Mouse (Mus musculus) liver, embryonic 14.5 days (tissue): Measurements from ENCODE around the gene Ikzf2. TPM values are rescaled to one million over a fixed set of nuclear protein-coding genes. Genes with fewer than 3 reads are reported as not detected.

Experiments
- ATAC-seq: fragments of 200-750 bp; cut with Nextera tagmentation; 2 replicates; pipeline ENCODE4 v1.8.0; 2017; ENCODE audit warnings: moderate number of reproducible peaks, mild to moderate bottlenecking, moderate library complexity; ENCODE audit not compliant: insufficient read depth
- DNase-seq, 3 experiments: peaks; one replicate each; pipeline ENCODE4 v3.0.0-alpha.2; 2012 to 2013; ENCODE audit warnings: low read depth in 3 of 3, low spot score in 3 of 3
- H3K27ac ChIP-seq: fragments of 300-500 bp; sonication (generic); 2 replicates; pipeline ENCODE4 v1.5.1; 2014; ENCODE audit warnings: moderate library complexity, mild to moderate bottlenecking, control low read depth, inconsistent platforms
- H3K27me3 ChIP-seq: fragments of 300-500 bp; sonication (generic); 2 replicates; pipeline ENCODE4 v1.6.1; 2014; ENCODE audit warnings: mild to moderate bottlenecking, low read length, moderate library complexity; ENCODE audit not compliant: control insufficient read depth, insufficient read depth
- H3K36me3 ChIP-seq: fragments of 300-500 bp; sonication (generic); replicated peaks from 2 replicates; pipeline ENCODE4 v1.6.1; 2014; ENCODE audit warnings: low read depth; ENCODE audit not compliant: control insufficient read depth, insufficient read depth
- H3K4me1 ChIP-seq, 2 experiments: fragments of 200-500 bp in 1 of 2; fragments of 300-500 bp in 1 of 2; sonication (generic) in 1 of 2; replicated peaks; 2 replicates each; pipeline ENCODE4 v1.6.1; 2012 to 2014; ENCODE audit warnings: antibody characterized with exemption in 1 of 2, inconsistent platforms in 1 of 2, low read length in 1 of 2; ENCODE audit not compliant: control insufficient read depth in 2 of 2, insufficient read depth in 2 of 2
- H3K4me2 ChIP-seq: fragments of 300-500 bp; sonication (generic); 2 replicates; pipeline ENCODE4 v1.6.1; 2014; ENCODE audit warnings: low read depth, mild to moderate bottlenecking, control low read depth, moderate library complexity
- H3K4me3 ChIP-seq, 2 experiments: fragments of 200-500 bp in 1 of 2; fragments of 300-500 bp in 1 of 2; sonication (generic) in 1 of 2; 2 replicates each; pipeline ENCODE4 v1.5.1; 2012 to 2014; ENCODE audit warnings: low read depth in 2 of 2, low read length in 2 of 2, mild to moderate bottlenecking in 2 of 2, control low read depth in 1 of 2, inconsistent platforms in 1 of 2, moderate library complexity in 1 of 2; ENCODE audit not compliant: insufficient read depth in 1 of 2
- H3K9ac ChIP-seq: fragments of 300-500 bp; sonication (generic); replicated peaks from 2 replicates; pipeline ENCODE4 v1.6.1; 2014; ENCODE audit warnings: mild to moderate bottlenecking, control low read depth, moderate library complexity
- H3K9me3 ChIP-seq: fragments of 300-500 bp; sonication (generic); 2 replicates; pipeline ENCODE4 v1.6.1; 2016; ENCODE audit warnings: low read length, mixed read lengths; ENCODE audit not compliant: control insufficient read depth
- CTCF ChIP-seq: IDR thresholded peaks from 2 replicates; pipeline ENCODE4 v1.5.1; 2016; ENCODE audit warnings: antibody characterized with exemption, low read depth, control low read depth
- EP300 ChIP-seq: IDR thresholded peaks from 2 replicates; pipeline ENCODE4 v1.6.1; 2016; ENCODE audit warnings: antibody characterized with exemption, low read depth
- WGBS: fragments of 180-500 bp; shearing (Covaris S2); extraction: QIAGEN DNeasy Blood & Tissue Kit; methylation state at CpG from one replicate; pipeline ENCODE4 v1.1.7; 2014; ENCODE audit not compliant: insufficient replicate concordance; 5-methylcytosine and 5-hydroxymethylcytosine counted together
- polyA plus RNA-seq, 2 experiments: library from polyadenylated mRNA; depleted of rRNA in 1 of 2; stranded (reverse) in 1 of 2; unstranded in 1 of 2; fragments of >200 nt; fragmentation: Nextera tagmentation in 1 of 2; extraction: Ambion mirVana in 1 of 2; gene quantifications; 2 replicates each; pipeline versions ENCODE4 v1.2.1 to v1.2.3; 2012 to 2014

Ikzf2 gene
- polyA plus RNA-seq, 2 experiments: 0.19 to 0.30 TPM

DNA sequence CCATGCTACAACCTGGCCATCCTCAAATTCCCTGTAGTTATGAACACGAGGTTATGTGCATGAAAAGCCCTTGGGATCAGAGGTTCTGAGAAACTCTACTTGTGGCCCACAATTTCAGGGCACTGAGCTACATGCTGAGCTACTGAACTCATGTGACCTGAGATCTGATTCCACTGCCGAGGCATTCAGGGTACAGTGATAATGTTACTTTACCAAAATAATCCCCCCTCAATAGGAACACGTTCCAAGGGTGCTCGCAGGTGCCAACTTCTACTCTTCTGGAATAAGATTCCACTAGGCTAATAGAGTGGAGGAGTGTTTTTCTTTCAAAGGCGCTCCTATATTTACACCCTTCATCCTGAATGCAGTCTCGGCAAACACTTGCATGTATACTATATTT is 45.1 kb downstream of the Ikzf2 start:
- 60% methylated on average over 6 of the region's 6 CpGs for WGBS
- no peak overlapping the region for H3K9ac ChIP-seq
- no peak for DNase-seq
- H3K4me2 ChIP-seq: no peak overlapping the region
- no peaks in the 10 kb centered on the region for H3K9me3 ChIP-seq
- H3K27me3 ChIP-seq: no peaks in the 10 kb centered on the region
- H3K27ac ChIP-seq: no peak overlapping the region
- TF ChIP-seq CTCF (no peak), EP300 (no peak)
- ATAC-seq: no peak
- no peaks in the 10 kb centered on the region for H3K36me3 ChIP-seq
- peaks cover 0 to 6% of the 10 kb centered on the region in 2 experiments; a peak in 1 of 4 replicates for H3K4me1 ChIP-seq
- H3K4me3 ChIP-seq: no peak overlapping the region

DNA sequence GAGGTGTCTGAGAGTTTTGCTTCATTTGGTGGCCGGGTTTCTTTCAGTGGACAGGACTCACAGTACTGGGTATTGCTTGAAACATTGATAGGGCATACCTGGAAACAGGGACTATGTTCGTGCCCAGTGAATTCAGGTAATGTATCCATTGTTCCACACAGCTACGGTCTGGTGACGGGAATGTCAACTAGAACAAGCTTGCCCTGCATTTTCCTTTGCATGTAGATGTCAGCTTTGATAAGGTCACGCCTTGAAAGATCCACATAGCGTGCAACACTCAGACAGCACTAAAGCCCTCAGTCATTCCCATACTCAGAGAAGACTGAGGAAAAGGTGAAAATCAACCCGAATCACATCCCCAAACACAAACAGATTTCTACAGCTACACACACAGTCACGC is 48.7 kb downstream of the Ikzf2 start:
- Histone ChIP-seq H3K27me3 (no peaks in the 10 kb centered on the region), H3K4me3 (no peak overlapping the region), H3K27ac (no peak overlapping the region), H3K4me1 (peaks cover 0 to 6% of the 10 kb centered on the region in 2 experiments; a peak in 1 of 4 replicates), H3K4me2 (no peak overlapping the region), H3K9ac (no peak overlapping the region), H3K36me3 (no peaks in the 10 kb centered on the region), H3K9me3 (no peaks in the 10 kb centered on the region)
- no peak for DNase-seq
- TF ChIP-seq EP300 (no peak), CTCF (no peak)
- 41% methylated on average over 8 of the region's 8 CpGs for WGBS
- ATAC-seq: no peak

DNA sequence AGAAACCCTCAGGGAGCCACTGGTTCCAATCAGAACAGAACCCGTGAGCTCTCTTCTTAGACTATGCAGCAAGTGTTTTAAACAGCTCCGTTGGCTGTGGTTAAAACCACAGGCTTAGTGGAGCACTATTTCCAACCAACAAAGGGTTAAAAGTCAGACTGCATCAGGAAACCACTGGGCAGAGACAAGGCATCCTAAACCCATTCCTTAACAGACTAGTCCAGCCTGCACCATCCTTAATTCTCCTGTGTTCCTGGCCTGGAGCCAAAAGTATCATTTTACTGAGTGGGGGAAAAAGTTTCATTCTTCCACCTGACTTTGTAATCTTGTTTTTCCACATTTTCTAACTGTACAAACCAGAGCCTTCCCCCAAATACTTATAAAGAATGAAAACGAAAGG is 49.1 kb downstream of the Ikzf2 start:
- H3K4me2 ChIP-seq: no peak overlapping the region
- WGBS: 29% methylated on average over 3 of the region's 3 CpGs

DNA sequence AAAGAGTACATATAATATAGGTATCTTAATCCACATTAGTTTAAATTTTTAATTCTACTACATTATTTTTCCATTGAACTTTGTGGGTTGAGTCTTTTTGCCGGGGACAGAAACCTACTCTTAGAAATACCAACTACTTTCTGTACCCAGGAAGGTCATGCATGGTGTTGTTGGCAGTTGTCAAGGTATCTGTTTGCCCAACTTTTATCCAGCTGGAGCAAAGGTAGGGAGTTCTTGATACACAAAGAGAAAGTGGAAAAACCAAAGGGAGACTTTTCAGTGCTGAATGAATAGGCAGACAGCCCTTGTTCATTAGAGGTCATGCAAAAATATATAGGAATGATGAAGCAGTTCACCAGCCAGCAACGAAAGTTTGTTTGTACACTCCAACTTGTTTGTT is 52.8 kb downstream of the Ikzf2 start:
- Histone ChIP-seq H3K9ac (no peak overlapping the region), H3K9me3 (no peaks in the 10 kb centered on the region), H3K4me3 (no peak overlapping the region), H3K27ac (no peak overlapping the region), H3K27me3 (no peaks in the 10 kb centered on the region), H3K4me1 (peaks cover 0 to 9% of the 10 kb centered on the region in 2 experiments; a peak in 2 of 4 replicates), H3K4me2 (no peak overlapping the region), H3K36me3 (no peaks in the 10 kb centered on the region)
- DNase-seq (no peak), ATAC-seq (no peak)
- WGBS: 74% methylated on average over 2 of the region's 2 CpGs
- TF ChIP-seq EP300 (no peak), CTCF (no peak)

More for the DNA sequence above, 49.1 kb downstream of the Ikzf2 start:
- TF ChIP-seq CTCF (no peak), EP300 (no peak)
- no peaks in the 10 kb centered on the region for H3K36me3 ChIP-seq
- no peaks in the 10 kb centered on the region for H3K9me3 ChIP-seq
- H3K9ac ChIP-seq: no peak overlapping the region
- peaks cover 0 to 6% of the 10 kb centered on the region in 2 experiments; a peak in 1 of 4 replicates for H3K4me1 ChIP-seq
- H3K27ac ChIP-seq: no peak overlapping the region
- no peak overlapping the region for H3K4me3 ChIP-seq
- ATAC-seq: no peak
- DNase-seq: no peak
- no peaks in the 10 kb centered on the region for H3K27me3 ChIP-seq

DNA sequence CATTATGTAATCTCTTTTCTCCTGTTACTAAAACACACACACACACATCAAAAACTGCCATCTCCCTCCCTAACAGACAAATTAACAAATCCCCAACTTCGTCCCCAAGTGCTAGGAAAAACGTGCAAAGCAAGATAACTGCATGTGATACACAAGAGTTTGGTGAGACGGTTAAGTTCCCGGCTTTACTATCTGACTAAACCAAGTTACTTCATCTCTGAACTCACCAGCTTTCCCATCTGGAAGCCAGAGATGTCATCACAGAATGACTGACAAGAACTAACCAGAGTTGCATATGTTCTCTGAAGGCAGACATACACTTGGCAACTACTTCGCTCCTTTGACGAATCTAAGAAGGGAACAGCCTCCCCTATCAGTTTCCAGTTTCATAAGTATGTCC is 56.5 kb downstream of the Ikzf2 start:
- peak; percentile 33; the same call in 1 of the 2 replicates for ATAC-seq
- 17% methylated on average over 6 of the region's 6 CpGs for WGBS
- TF ChIP-seq EP300: peak; percentile 72
- no peak for TF ChIP-seq CTCF

More for the DNA sequence above, 56.5 kb downstream of the Ikzf2 start:
- no peak overlapping the region for H3K9ac ChIP-seq
- peaks cover 0 to 3% of the 10 kb centered on the region in 2 experiments; a peak in 2 of 4 replicates for H3K4me1 ChIP-seq
- H3K4me3 ChIP-seq: no peak overlapping the region
- peak in 2 of 3 experiments; percentile 14 to 15 for DNase-seq
- H3K9me3 ChIP-seq: no peaks in the 10 kb centered on the region
- H3K4me2 ChIP-seq: no peak overlapping the region
- no peaks in the 10 kb centered on the region for H3K27me3 ChIP-seq
- no peak overlapping the region for H3K27ac ChIP-seq
- H3K36me3 ChIP-seq: no peaks in the 10 kb centered on the region
